Mouse (Mus musculus) liver, postnatal 0 days (tissue): ENCODE measurements around the gene Sufu. TPM values are rescaled to one million over a fixed set of nuclear protein-coding genes. Genes with fewer than 3 reads are reported as not detected.

Source experiments
- ATAC-seq: fragments of 200-750 bp; cut with Nextera tagmentation; 2 replicates; pipeline ENCODE4 v1.8.0; 2017; ENCODE audit warnings: mild to moderate bottlenecking, moderate library complexity
- DNase-seq: peaks from one replicate; pipeline ENCODE4 v3.0.0-alpha.2; 2016
- H3K27ac ChIP-seq: fragments of 300-500 bp; sonication (generic); 2 replicates; pipeline ENCODE4 v1.5.1; 2014; ENCODE audit warnings: antibody characterized with exemption, moderate library complexity, mild to moderate bottlenecking, low read depth
- H3K27me3 ChIP-seq: fragments of 300-500 bp; sonication (generic); 2 replicates; pipeline ENCODE4 v1.6.1; 2014; ENCODE audit warnings: low read length, control low read depth, mixed read lengths; ENCODE audit not compliant: insufficient read depth
- H3K36me3 ChIP-seq: fragments of 300-500 bp; sonication (generic); replicated peaks from 2 replicates; pipeline ENCODE4 v1.6.1; 2014; ENCODE audit warnings: mild to moderate bottlenecking, control low read depth, low read length, moderate library complexity, mixed read lengths; ENCODE audit not compliant: insufficient read depth
- H3K4me1 ChIP-seq: fragments of 300-500 bp; sonication (generic); 2 replicates; pipeline ENCODE4 v1.6.1; 2014; ENCODE audit warnings: antibody characterized with exemption, mild to moderate bottlenecking, control low read depth; ENCODE audit not compliant: insufficient read depth
- H3K4me2 ChIP-seq: fragments of 300-500 bp; sonication (generic); 2 replicates; pipeline ENCODE4 v1.6.1; 2014; ENCODE audit warnings: low read depth, mild to moderate bottlenecking, low read length, moderate library complexity, mixed read lengths
- H3K4me3 ChIP-seq: fragments of 300-500 bp; sonication (generic); 2 replicates; pipeline ENCODE4 v1.5.1; 2014; ENCODE audit warnings: low read depth, low read length
- H3K9ac ChIP-seq: fragments of 300-500 bp; sonication (generic); replicated peaks from 2 replicates; pipeline ENCODE4 v1.6.1; 2014; ENCODE audit warnings: mild to moderate bottlenecking, moderate library complexity
- H3K9me3 ChIP-seq: fragments of 300-500 bp; sonication (generic); 2 replicates; pipeline ENCODE4 v1.6.1; 2016; ENCODE audit warnings: mild to moderate bottlenecking, control low read depth, low read length, mixed read lengths
- CTCF ChIP-seq: sonication (generic); IDR thresholded peaks from 2 replicates; pipeline ENCODE4 v1.5.1; 2016; ENCODE audit warnings: antibody characterized with exemption, low read depth
- EP300 ChIP-seq: IDR thresholded peaks from 2 replicates; pipeline ENCODE4 v1.6.1; 2016; ENCODE audit warnings: antibody characterized with exemption, low read depth, mild to moderate bottlenecking
- WGBS: fragments of 180-500 bp; shearing (Covaris S2); extraction: QIAGEN DNeasy Blood & Tissue Kit; methylation state at CpG from one replicate; pipeline ENCODE4 v1.1.7; 2014; ENCODE audit not compliant: insufficient replicate concordance; 5-methylcytosine and 5-hydroxymethylcytosine counted together
- polyA plus RNA-seq: library from polyadenylated mRNA; unstranded; fragments of >200 nt; fragmentation: Nextera tagmentation; extraction: Ambion mirVana; gene quantifications from 2 replicates; pipeline ENCODE4 v1.2.1, GENCODE M21; 2015

Sufu gene
- polyA plus RNA-seq, 1 experiment from 2014 or later, result 3.8 TPM

DNA sequence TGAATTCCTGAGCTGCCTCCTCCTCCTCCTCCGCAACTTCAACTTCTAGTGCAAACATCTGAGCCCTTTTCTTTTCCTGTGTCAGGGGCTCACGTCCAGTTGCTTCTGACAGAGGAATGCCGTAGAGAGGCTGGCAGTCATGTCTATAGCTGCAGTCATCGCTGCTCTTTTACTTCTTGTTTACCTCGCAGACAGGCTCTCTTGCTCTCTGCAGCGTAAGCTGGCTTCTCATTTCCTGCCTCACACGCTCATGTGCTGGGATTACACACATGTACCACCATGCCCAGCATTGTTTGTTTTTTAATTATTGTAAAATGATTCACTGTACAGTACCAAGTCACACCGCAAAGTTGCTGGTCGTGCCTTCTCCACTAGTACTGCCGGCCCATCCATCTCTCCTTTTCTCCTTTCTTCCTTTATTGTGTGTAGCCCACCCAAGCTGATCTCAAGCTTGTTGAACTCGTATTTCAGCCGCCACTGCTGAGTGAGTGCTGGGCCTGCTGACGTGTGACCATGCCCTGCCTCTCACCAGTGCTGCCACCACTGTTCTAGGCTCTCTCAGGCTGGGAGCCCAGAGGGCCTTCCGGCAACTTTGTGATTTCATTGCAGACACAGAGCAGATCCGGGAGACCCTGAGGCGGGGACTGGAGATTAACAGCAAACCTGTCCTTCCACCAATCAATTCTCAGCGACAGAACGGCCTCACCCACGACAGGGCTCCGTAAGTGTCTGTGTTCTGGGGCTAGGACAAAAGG lies 57.6 kb downstream of the Sufu start:
- peaks cover 62% of the 10 kb centered on the region for H3K4me1 ChIP-seq
- WGBS, result 22% methylated on average over 20 of the region's 20 CpGs
- TF ChIP-seq CTCF (no peak), EP300 (0 out of 2 replicates have a peak, but pooled peaks have one; percentile 19)
- H3K27ac ChIP-seq, result peak overlapping the region; percentile 96
- H3K27me3 ChIP-seq, result no peaks in the 10 kb centered on the region
- H3K9me3 ChIP-seq, result no peaks in the 10 kb centered on the region
- peaks cover 7% of the 10 kb centered on the region for H3K36me3 ChIP-seq
- H3K9ac ChIP-seq, result peak overlapping the region; percentile 60
- DNase-seq (peak; percentile 42), ATAC-seq (peak; percentile 20)
- H3K4me3 ChIP-seq, result no peak overlapping the region
- peak overlapping the region; percentile 62 for H3K4me2 ChIP-seq

- H3K4me3 ChIP-seq, result no peak overlapping the region
- H3K9me3 ChIP-seq, result no peaks in the 10 kb centered on the region
- TF ChIP-seq CTCF (no peak), EP300 (peak; percentile 83; the same call in 1 of the 2 replicates)
- H3K4me2 ChIP-seq, result peak overlapping the region; percentile 62
- DNase-seq (peak; percentile 64), ATAC-seq (peak; percentile 66)
- 0% methylated on average over 1 of the region's 1 CpGs for WGBS
- H3K36me3 ChIP-seq, result peaks cover 7% of the 10 kb centered on the region
- H3K27me3 ChIP-seq, result no peaks in the 10 kb centered on the region
- peak overlapping the region; percentile 96 for H3K27ac ChIP-seq
- H3K4me1 ChIP-seq, result peaks cover 65% of the 10 kb centered on the region
- peak overlapping the region; percentile 60 for H3K9ac ChIP-seq
Observed at GRCm38 (mm10) chr19:46455032-46455431, 58.3 kb downstream of the Sufu start.

GRCm38 (mm10) chr19:46455556-46455955 lies 58.9 kb downstream of the Sufu start:
- peak overlapping the region; percentile 62 for H3K4me2 ChIP-seq
- ATAC-seq (no peak), DNase-seq (no peak)
- H3K9me3 ChIP-seq, result no peaks in the 10 kb centered on the region
- peak overlapping the region; percentile 60 for H3K9ac ChIP-seq
- H3K27me3 ChIP-seq, result no peaks in the 10 kb centered on the region
- 58% methylated on average over 8 of the region's 8 CpGs for WGBS
- TF ChIP-seq CTCF, result no peak
- TF ChIP-seq EP300, result no peak
- no peak overlapping the region for H3K4me3 ChIP-seq
- H3K27ac ChIP-seq, result peak overlapping the region; percentile 96
- peaks cover 7% of the 10 kb centered on the region for H3K36me3 ChIP-seq
- peaks cover 65% of the 10 kb centered on the region for H3K4me1 ChIP-seq

DNA sequence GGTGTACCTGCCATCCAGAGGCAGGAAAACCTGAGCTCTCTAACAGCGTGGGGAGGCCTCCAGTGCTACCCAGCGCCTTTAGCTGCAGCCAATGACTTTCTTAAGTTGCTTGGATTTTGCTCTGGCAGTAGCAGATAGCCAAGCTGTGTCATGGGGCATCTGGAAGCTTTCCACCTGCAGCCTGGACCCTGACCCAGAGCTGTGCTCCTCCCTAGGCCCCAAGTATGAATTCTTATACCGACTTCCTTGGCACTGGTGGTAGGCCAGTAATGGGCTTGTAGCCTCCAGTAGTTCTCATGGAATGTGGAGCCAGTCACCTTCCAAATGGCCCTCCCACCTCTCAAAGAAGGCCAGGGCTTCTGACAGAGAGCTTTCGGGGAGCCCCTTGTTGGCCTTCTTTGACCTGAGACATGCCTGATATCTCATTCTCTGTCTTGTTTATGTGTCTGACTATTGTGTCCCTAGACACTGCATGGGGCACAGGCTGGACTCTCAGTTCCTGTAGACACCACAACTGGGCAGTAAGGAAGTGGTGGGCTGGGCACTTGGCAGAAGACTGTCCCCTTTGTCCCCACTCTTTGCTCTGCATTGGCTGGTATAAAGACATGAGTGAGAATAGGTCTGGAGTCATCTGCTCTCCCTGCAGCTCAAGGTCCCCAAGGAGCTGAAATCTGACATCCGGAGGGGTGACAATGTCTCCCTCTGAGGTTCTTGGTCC lies 59.5 kb downstream of the Sufu start:
- ATAC-seq, result no peak
- Histone ChIP-seq H3K4me1 (peaks cover 65% of the 10 kb centered on the region), H3K36me3 (peaks cover 6% of the 10 kb centered on the region), H3K27me3 (no peaks in the 10 kb centered on the region), H3K9ac (peak overlapping the region; percentile 60; the same call in 1 of the 2 replicates), H3K4me3 (no peak overlapping the region), H3K4me2 (peak overlapping the region; percentile 62), H3K9me3 (no peaks in the 10 kb centered on the region), H3K27ac (peak overlapping the region; percentile 96)
- DNase-seq, result no peak
- WGBS, result 51% methylated on average over 5 of the region's 5 CpGs
- no peak for TF ChIP-seq EP300
- TF ChIP-seq CTCF, result no peak

DNA sequence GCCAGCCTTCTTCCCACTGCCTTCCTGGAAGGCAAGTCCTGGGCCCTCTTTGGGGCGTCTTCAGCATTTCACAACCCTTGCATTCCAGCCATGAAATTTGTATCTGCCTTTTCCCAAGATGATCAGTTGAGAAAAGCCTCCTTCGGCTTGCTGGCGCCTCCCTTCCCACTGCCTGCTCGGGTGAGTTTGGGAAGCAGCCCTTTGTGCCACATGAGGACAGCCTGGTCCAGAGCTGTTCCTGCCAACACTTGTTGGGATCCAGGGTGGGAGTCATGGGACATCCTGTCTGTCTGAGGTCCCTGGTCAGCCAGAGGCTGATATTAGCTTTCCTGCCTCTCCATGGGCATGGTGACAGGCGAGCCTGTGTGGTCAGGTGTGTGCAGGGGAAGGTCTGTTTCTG lies 61.1 kb downstream of the Sufu start:
- H3K4me2 ChIP-seq, result no peak overlapping the region
- DNase-seq (no peak), ATAC-seq (no peak)
- peak overlapping the region; percentile 95 for H3K27ac ChIP-seq
- TF ChIP-seq EP300 (no peak), CTCF (no peak)
- H3K4me3 ChIP-seq, result no peak overlapping the region
- peaks cover 3% of the 10 kb centered on the region for H3K36me3 ChIP-seq
- peaks cover 61% of the 10 kb centered on the region for H3K4me1 ChIP-seq
- no peak overlapping the region for H3K9ac ChIP-seq
- H3K27me3 ChIP-seq, result no peaks in the 10 kb centered on the region
- no peaks in the 10 kb centered on the region for H3K9me3 ChIP-seq
- 76% methylated on average over 5 of the region's 5 CpGs for WGBS

DNA sequence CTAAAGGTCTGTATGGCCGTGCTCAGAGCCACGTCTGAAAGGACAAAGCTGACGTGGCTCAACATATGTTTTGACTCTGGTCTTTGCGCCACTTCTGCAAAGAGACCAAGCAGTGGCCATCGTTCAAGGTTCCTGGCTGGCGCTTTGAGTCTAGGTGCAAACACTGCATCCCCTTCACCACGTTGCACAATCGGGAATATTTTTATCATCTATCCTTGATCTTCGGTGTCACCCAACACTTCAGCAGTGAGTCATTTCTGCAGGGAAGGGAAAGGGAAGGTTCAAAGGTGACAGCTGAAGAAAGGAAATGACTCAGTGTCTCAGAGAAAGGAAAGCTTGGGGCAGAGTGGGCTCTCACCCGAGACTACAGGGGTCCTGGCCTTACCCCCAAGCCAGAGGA lies 62.6 kb downstream of the Sufu start:
- no peak overlapping the region for H3K9ac ChIP-seq
- H3K27ac ChIP-seq, result peak overlapping the region; percentile 95
- H3K9me3 ChIP-seq, result no peaks in the 10 kb centered on the region
- peak; percentile 74 for ATAC-seq
- H3K4me3 ChIP-seq, result no peak overlapping the region
- DNase-seq, result peak; percentile 62
- no peaks in the 10 kb centered on the region for H3K36me3 ChIP-seq
- 42% methylated on average over 10 of the region's 10 CpGs for WGBS
- no peak overlapping the region for H3K4me2 ChIP-seq
- no peak for TF ChIP-seq CTCF
- TF ChIP-seq EP300, result peak; percentile 76
- H3K27me3 ChIP-seq, result no peaks in the 10 kb centered on the region
- H3K4me1 ChIP-seq, result peaks cover 49% of the 10 kb centered on the region
